Mouse (Mus musculus) olfactory bulb, adult 2 months (tissue): ENCODE measurements around the gene Pkd1. TPM values are rescaled to one million over a fixed set of nuclear protein-coding genes. Genes with fewer than 3 reads are reported as not detected.

Experiments
- H3K27ac ChIP-seq: fragments of 200-500 bp; 2 replicates; pipeline ENCODE4 v1.5.1; 2012; ENCODE audit warnings: low read depth, low read length; ENCODE audit not compliant: insufficient read depth
- H3K4me1 ChIP-seq: fragments of 200-500 bp; 2 replicates; pipeline ENCODE4 v1.6.1; 2012; ENCODE audit warnings: low read length; ENCODE audit not compliant: control insufficient read depth, insufficient read depth
- H3K4me3 ChIP-seq: fragments of 200-500 bp; 2 replicates; pipeline ENCODE4 v1.5.1; 2012; ENCODE audit warnings: mild to moderate bottlenecking, low read depth, low read length, moderate library complexity; ENCODE audit not compliant: insufficient read depth
- CTCF ChIP-seq: fragments of 200-500 bp; IDR thresholded peaks from 2 replicates; pipeline ENCODE4 v1.5.1; 2012; ENCODE audit warnings: low read depth, mild to moderate bottlenecking, low read length, moderate library complexity; ENCODE audit not compliant: insufficient read depth
- POLR2A ChIP-seq: fragments of 200-500 bp; IDR thresholded peaks from 2 replicates; pipeline ENCODE4 v1.6.1; 2012; ENCODE audit warnings: mild to moderate bottlenecking, low read depth, low read length, moderate library complexity; ENCODE audit not compliant: insufficient read depth
- WGBS: fragments of 180-500 bp; shearing (Covaris S2); methylation state at CpG from one replicate; pipeline ENCODE4 v1.1.7; 2018; 5-methylcytosine and 5-hydroxymethylcytosine counted together
- polyA plus RNA-seq: library from polyadenylated mRNA; stranded (reverse); fragments of >200 nt; gene quantifications from 2 replicates; pipeline ENCODE4 v1.2.4, GENCODE M21; 2012; ENCODE audit warnings: low replicate concordance; ENCODE audit not compliant: missing spikeins, insufficient read depth, insufficient read length

Pkd1 gene
- polyA plus RNA-seq, 1 experiment: not detected

DNA sequence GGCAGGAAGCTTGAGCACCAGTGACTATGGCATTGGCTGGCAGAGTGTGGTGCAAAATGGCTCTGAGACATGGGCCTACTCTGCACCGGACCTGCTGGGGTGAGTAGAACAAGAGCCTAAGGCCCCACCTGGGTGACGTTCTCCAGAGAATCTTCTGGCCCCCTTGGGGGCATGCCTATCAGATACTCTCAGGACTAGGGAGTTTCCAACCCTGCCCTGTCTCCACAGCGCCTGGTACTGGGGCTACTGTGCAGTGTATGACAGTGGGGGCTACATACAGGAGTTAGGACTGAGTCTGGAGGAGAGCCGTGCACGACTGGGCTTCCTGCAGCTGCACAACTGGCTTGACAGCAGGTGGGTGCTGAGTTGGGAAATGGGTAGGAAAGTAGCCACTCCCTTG, 43.6 kb downstream of the Pkd1 start:
- WGBS: 72% methylated on average over 5 of the region's 5 CpGs
- Histone ChIP-seq H3K4me1 (0 out of 2 replicates have a peak, but pooled peaks cover 7% of the 10 kb centered on the region), H3K4me3 (no peak overlapping the region), H3K27ac (no peak overlapping the region)
- TF ChIP-seq POLR2A (no peak), CTCF (no peak)

- TF ChIP-seq CTCF (no peak), POLR2A (no peak)
- Histone ChIP-seq H3K4me1 (0 out of 2 replicates have a peak, but pooled peaks cover 7% of the 10 kb centered on the region), H3K27ac (no peak overlapping the region), H3K4me3 (no peak overlapping the region)
- 88% methylated on average over 26 of the region's 26 CpGs for WGBS
Observed at GRCm38 (mm10) chr17:24593992-24594890, 44.6 kb downstream of the Pkd1 start.

DNA sequence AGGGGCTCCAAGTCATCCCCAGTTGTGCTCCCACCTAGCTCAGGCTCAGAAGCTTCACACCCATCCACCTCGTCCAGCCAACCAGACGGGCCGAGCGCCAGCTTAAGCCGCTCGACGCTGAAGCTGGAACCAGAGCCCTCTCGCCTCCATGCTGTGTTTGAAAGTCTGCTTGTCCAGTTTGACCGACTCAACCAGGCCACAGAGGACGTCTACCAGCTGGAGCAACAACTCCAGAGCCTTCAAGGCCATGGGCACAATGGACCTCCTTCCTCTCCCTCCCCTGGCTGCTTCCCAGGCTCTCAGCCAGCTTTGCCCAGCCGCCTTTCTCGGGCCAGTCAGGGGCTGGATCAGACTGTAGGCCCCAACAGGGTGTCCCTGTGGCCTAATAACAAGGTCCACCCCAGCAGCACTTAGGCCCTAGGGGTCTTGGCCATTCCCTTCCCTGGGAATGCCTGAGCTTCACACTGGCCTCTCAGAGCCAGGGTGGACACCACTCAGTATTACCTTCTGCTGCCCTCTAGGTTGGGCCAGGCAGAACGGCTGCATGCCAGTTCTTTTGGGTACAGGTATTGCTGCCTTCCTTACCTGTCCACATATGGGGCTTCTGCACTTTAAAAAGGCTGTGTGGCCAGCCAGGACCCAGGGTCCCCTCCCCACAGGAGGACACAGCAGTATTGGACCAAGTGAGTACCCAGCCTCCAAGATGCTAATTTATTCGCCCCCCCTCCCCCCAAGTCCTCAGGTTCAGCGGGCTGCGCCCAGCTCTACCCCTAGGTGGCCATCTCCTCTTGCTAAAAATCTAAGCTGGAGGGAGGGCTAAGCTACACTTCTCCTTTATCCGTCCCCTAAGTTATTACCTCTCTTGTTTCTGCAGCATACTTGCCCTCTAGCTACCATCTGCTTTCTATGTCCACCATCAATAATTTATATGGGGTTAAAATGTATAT, 45.8 kb downstream of the Pkd1 start:
- H3K27ac ChIP-seq: no peak overlapping the region
- 39% methylated on average over 17 of the region's 17 CpGs for WGBS

DNA sequence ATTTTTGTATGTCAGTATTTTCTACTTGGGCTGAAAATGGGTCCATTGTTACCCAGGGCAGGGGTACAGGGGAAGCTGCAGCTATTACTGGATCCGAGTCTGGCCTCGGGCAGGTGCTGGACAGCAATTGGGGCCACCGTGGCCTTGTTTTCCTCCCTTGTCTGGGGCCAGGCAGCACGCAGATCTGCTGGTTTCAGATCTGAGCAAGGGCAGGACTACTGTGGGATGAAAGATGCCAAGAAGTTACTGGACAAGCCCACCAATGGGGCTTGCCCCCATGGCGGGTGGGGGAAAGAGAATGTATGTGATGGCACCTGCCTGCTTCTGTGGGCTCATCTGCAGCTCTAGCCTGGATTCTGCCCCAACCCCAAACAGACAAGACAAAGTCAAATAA, 46.4 kb downstream of the Pkd1 start:
- H3K4me3 ChIP-seq: no peak overlapping the region
- TF ChIP-seq POLR2A (no peak), CTCF (no peak)
- H3K4me1 ChIP-seq: 0 out of 2 replicates have a peak, but pooled peaks cover 7% of the 10 kb centered on the region
- H3K27ac ChIP-seq: no peak overlapping the region
- 72% methylated on average over 5 of the region's 5 CpGs for WGBS

More for the DNA sequence above, 45.8 kb downstream of the Pkd1 start:
- 0 out of 2 replicates have a peak, but pooled peaks cover 7% of the 10 kb centered on the region for H3K4me1 ChIP-seq
- H3K4me3 ChIP-seq: no peak overlapping the region
- TF ChIP-seq CTCF: no peak
- no peak for TF ChIP-seq POLR2A

GRCm38 (mm10) chr17:24596471-24597183, 47.0 kb downstream of the Pkd1 start:
- 0 out of 2 replicates have a peak, but pooled peaks cover 7% of the 10 kb centered on the region for H3K4me1 ChIP-seq
- no peak overlapping the region for H3K4me3 ChIP-seq
- WGBS: 81% methylated on average over 19 of the region's 19 CpGs
- TF ChIP-seq CTCF (no peak), POLR2A (no peak)
- no peak overlapping the region for H3K27ac ChIP-seq

DNA sequence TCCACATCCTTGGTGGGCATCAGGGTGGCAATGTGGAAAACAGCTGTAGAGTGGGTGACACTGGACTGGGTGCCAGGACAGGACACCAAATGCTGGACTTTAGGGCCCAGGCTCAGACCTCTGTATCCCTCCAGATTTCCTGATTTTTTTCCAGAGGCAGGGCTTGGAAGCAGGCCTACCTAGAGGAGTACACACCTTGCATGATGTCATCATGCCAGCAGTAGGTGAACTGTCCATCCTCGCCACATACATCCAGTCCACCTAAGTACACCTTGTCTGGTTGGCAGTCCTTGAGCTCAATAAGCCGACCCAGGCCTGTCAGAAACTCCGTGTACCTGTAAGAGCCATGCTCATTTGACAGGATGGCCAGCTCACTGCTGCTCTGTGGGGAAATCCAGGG, 48.4 kb downstream of the Pkd1 start:
- 0 out of 2 replicates have a peak, but pooled peaks cover 7% of the 10 kb centered on the region for H3K4me1 ChIP-seq
- WGBS: 92% methylated on average over 3 of the region's 3 CpGs
- H3K4me3 ChIP-seq: no peak overlapping the region
- H3K27ac ChIP-seq: no peak overlapping the region
- no peak for TF ChIP-seq POLR2A
- TF ChIP-seq CTCF: no peak

- TF ChIP-seq POLR2A: no peak
- TF ChIP-seq CTCF: no peak
- H3K4me3 ChIP-seq: no peak overlapping the region
- 77% methylated on average over 4 of the region's 4 CpGs for WGBS
- H3K27ac ChIP-seq: no peak overlapping the region
- 0 out of 2 replicates have a peak, but pooled peaks cover 1% of the 10 kb centered on the region for H3K4me1 ChIP-seq
Observed at GRCm38 (mm10) chr17:24600502-24600901, 50.9 kb downstream of the Pkd1 start.

GRCm38 (mm10) chr17:24603961-24604360, 54.3 kb downstream of the Pkd1 start:
- H3K27ac ChIP-seq: no peak overlapping the region
- TF ChIP-seq POLR2A (no peak), CTCF (no peak)
- 92% methylated on average over 8 of the region's 8 CpGs for WGBS
- H3K4me1 ChIP-seq: no peaks in the 10 kb centered on the region
- no peak overlapping the region for H3K4me3 ChIP-seq
